Mouse (Mus musculus): ENCODE results near the gene Zfp28. TPM values are rescaled to one million over a fixed set of nuclear protein-coding genes. Genes with fewer than 3 reads are reported as not detected.

The Zfp28 gene
- total RNA-seq, 1 experiment from 2014 or later = 3.1 TPM

GRCm38 (mm10) chr7:6389449-6389848, 6.4 kb downstream of the Zfp28 start:
- ATAC-seq (ENCODE audit: extremely low read depth, insufficient number of reproducible peaks, low FRiP score, poor library complexity, severe bottlenecking) = no peak

- peak; percentile 81; the same call in 1 of the 2 replicates for ATAC-seq (ENCODE audit: extremely low read depth, insufficient number of reproducible peaks, low FRiP score, poor library complexity, severe bottlenecking)
Measured at GRCm38 (mm10) chr7:6397996-6398975, 15.2 kb downstream of the Zfp28 start, which contains the start of gene Smim17. TSS of gene Smim17 (plus strand) at chr7:6398715.

- peak; percentile 71; the same call in 1 of the 2 replicates for ATAC-seq (ENCODE audit: extremely low read depth, insufficient number of reproducible peaks, low FRiP score, poor library complexity, severe bottlenecking)
Measured at GRCm38 (mm10) chr7:6410043-6410442, 26.9 kb downstream of the Zfp28 start, which contains the start of gene Gm20715. TSS of gene Gm20715 (plus strand) at chr7:6410277.

- ATAC-seq (ENCODE audit: extremely low read depth, insufficient number of reproducible peaks, low FRiP score, poor library complexity, severe bottlenecking) = no peak
Measured at GRCm38 (mm10) chr7:6414626-6415441, 31.7 kb downstream of the Zfp28 start.

GRCm38 (mm10) chr7:6415442-6415787, 32.3 kb downstream of the Zfp28 start:
- ATAC-seq (ENCODE audit: extremely low read depth, insufficient number of reproducible peaks, low FRiP score, poor library complexity, severe bottlenecking) = no peak

GRCm38 (mm10) chr7:6419894-6420293, 36.8 kb downstream of the Zfp28 start:
- no peak for ATAC-seq (ENCODE audit: extremely low read depth, insufficient number of reproducible peaks, low FRiP score, poor library complexity, severe bottlenecking)

- no peak for ATAC-seq (ENCODE audit: extremely low read depth, insufficient number of reproducible peaks, low FRiP score, poor library complexity, severe bottlenecking)
Measured at GRCm38 (mm10) chr7:6429381-6429780, 46.3 kb downstream of the Zfp28 start.

GRCm38 (mm10) chr7:6430342-6430741, 47.2 kb downstream of the Zfp28 start:
- ATAC-seq (ENCODE audit: extremely low read depth, insufficient number of reproducible peaks, low FRiP score, poor library complexity, severe bottlenecking) = peak; percentile 48; the same call in 1 of the 2 replicates

- ATAC-seq (ENCODE audit: extremely low read depth, insufficient number of reproducible peaks, low FRiP score, poor library complexity, severe bottlenecking) = no peak
Measured at GRCm38 (mm10) chr7:6438388-6438787, 55.3 kb downstream of the Zfp28 start, which contains the start of gene Olfr1344. TSS of gene Olfr1344 (plus strand) at chr7:6438688.

- no peak for ATAC-seq (ENCODE audit: extremely low read depth, insufficient number of reproducible peaks, low FRiP score, poor library complexity, severe bottlenecking)
Measured at GRCm38 (mm10) chr7:6441173-6441572, 58.1 kb downstream of the Zfp28 start.

Other genes with a start within 250 kb of the Zfp28 start
- gene Zfp787, start 227.3 kb upstream of the Zfp28 start, total RNA-seq (2017) = 29.7 and 29.9 TPM in 2 replicates
- gene Zfp444, start 211.1 kb upstream of the Zfp28 start, total RNA-seq (2017) = 22.6 and 32.4 TPM in 2 replicates
- not detected in 2 replicates for gene Galp, start 186.2 kb upstream of the Zfp28 start, total RNA-seq (2017)
- gene Zscan5b, start 161.0 kb upstream of the Zfp28 start, total RNA-seq (2017) = not detected in 2 replicates
- not detected in 2 replicates for gene Epp13, start 130.6 kb upstream of the Zfp28 start, total RNA-seq (2017)
- gene Zfp667, start 96.7 kb upstream of the Zfp28 start, total RNA-seq (2017) = 5.5 and 5.8 TPM in 2 replicates
- gene Zfp583, start 52.0 kb upstream of the Zfp28 start, total RNA-seq (2017) = 0.86 and 1.7 TPM in 2 replicates
- 0.47 and 0.74 TPM in 2 replicates for gene Gm3854, start 39.5 kb upstream of the Zfp28 start, total RNA-seq (2017)
- 2.6 and 3.1 TPM in 2 replicates for gene Zfp78, start 20.0 kb upstream of the Zfp28 start, total RNA-seq (2017)
- not detected in 2 replicates for gene Smim17, start 15.4 kb downstream of the Zfp28 start, total RNA-seq (2017)
- not detected in 2 replicates for gene Gm20715, start 27.0 kb downstream of the Zfp28 start, total RNA-seq (2017)
- gene Olfr1344, start 55.4 kb downstream of the Zfp28 start, total RNA-seq (2017) = not detected in 2 replicates
- gene Olfr1336, start 72.9 kb downstream of the Zfp28 start, total RNA-seq (2017) = not detected in 2 replicates
- not detected in 2 replicates for gene Olfr1346, start 83.8 kb downstream of the Zfp28 start, total RNA-seq (2017)
- not detected in 2 replicates for gene Olfr5, start 103.6 kb downstream of the Zfp28 start, total RNA-seq (2017)
- not detected in 2 replicates for gene Olfr1347, start 116.5 kb downstream of the Zfp28 start, total RNA-seq (2017)
- not detected in 2 replicates for gene Olfr1348, start 125.5 kb downstream of the Zfp28 start, total RNA-seq (2017)
- gene Olfr1349, start 139.7 kb downstream of the Zfp28 start, total RNA-seq (2017) = not detected in 2 replicates
- not detected in 2 replicates for gene Olfr1350, start 181.5 kb downstream of the Zfp28 start, total RNA-seq (2017)